Mouse (Mus musculus): Measurements from ENCODE around the gene Spry1.

GRCm38 (mm10) chr3:37676291-37676690, 36.5 kb downstream of the Spry1 start:
- TF ChIP-seq POLR2A (IDR thresholded peaks at IDR 0.05; ENCODE audit: extremely low read depth, insufficient read depth, low read length) = no peak
- TF ChIP-seq CTCF (IDR thresholded peaks at IDR 0.05; ENCODE audit: extremely low read depth, insufficient read depth, low read length) = no peak

All from cortical plate, adult 2 months (tissue).